Mouse (Mus musculus) gastrocnemius, adult 18-20 months (tissue): Measurements from ENCODE around the gene Atf2. TPM values are rescaled to one million over a fixed set of nuclear protein-coding genes. Genes with fewer than 3 reads are reported as not detected.

Source experiments
- DNase-seq: peaks from one replicate; pipeline ENCODE4 v3.0.0; 2021; ENCODE audit warnings: low spot score
- total RNA-seq, 2 experiments: library from RNA; stranded (reverse); gene quantifications; 2 replicates each; pipeline ENCODE4 v1.2.3; 2021

Gene Atf2
- total RNA-seq, 2 experiments from 2014 or later = 22.1 to 27.4 TPM

- DNase-seq = no peak
Observed at GRCm38 (mm10) chr2:73779016-73779595, 113.3 kb downstream of the Atf2 start.

GRCm38 (mm10) chr2:73776936-73777335 lies 115.5 kb downstream of the Atf2 start:
- DNase-seq = no peak

DNA sequence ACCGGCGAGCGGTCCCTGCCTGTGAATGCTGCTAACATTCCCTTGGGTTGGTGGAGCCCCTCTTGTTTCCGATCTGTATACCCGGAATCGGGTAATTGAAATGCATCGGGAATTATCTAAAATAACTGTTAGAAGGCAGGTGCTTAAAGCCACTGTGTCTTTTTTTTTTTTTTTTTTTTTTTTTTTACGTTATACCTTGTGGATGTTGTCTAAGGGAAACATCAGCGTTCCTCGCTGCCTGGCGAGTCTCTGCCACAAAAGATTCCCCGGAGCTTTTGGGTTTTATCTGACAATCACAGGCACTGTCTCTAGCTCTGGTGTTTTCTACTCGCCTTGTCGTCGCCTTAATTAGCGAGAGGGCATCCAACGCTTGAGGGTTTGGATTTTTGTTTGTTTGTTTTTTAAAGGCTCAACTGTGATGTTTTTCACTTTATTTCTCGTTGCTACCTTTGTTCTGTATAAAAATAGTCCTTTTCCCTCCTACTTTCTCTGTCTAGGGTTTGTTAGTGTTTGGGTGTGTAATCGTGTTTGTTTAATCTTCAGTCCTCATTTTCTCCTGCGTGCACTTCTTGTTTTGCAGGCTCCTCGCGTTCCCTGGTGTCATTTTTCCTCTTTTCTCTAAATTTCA lies 116.6 kb downstream of the Atf2 start:
- DNase-seq = no peak

DNA sequence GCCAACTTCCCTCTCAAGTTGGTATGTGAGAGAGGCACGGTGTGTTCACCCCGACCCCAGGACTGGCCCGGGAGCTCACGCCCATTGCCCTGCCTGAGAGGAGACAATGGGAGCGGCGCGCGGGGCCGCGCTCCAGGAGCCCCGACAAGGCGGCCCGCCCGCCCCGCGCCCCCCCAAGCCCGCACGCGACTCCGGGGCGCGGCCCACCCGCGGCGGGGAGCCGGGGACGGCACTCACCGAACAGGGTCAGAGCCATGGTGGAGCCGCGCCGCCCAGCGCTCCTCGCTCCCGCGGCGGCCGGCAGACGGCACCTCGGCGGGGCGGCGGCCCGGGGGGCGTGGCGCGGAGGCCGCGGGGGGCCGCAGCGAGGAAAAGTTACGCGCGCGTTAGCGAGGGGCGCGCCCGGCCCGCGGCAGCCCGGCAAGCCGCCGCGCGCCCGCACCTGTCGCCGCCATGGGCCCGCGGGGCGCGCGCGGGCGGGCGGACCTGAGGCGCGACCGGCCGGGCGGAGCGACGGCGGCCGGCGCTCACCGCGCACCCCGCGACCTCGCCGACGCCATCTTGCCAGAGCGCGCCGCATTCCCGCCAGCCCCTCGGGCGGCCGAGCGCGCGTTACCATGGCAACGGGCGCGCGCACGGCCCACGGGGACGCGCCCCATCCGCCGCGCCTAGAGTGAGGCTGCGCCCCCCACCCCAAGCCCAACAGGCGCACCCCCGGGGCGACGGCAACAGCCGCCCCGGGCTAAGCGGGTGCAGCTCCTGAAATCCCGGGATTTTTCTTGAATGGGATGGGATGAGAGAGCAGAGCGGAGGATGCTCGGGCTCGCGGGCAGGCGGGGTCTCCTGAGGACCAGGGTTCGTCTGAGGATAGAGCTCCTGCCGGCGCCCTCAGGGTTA lies 117.4 kb downstream of the Atf2 start, which contains the start of gene Chn1:
TSS of gene Chn1 (minus strand) at position 561 of the 897 bp plus-strand sequence.
- DNase-seq = no peak

GRCm38 (mm10) chr2:73772945-73773344 lies 119.5 kb downstream of the Atf2 start:
- no peak for DNase-seq

DNA sequence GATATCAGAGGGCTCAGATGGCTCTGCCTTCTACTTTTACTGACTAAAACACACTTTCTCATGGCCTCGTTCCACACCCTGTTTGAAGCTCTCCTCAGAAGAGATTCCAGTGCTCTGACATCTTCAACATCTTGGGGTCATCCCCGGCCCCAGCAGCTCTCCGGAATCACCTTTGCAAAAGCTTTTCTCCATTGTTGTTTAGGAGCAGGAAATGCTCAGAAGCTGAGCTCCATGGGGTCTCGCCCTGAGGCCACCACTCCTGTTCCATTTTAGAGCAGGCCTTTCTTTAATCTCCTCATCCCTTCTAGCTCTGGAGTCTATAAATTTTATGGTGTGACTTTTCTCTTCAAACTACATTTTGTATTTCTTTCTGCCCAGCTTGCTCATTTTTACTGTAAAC lies 123.8 kb downstream of the Atf2 start:
- DNase-seq = no peak

Other genes with a start within 250 kb of the Atf2 start
- 1 to 10 TPM; 3.0 to 3.5 TPM for gene Chn1, start 117.3 kb downstream of the Atf2 start, total RNA-seq
- 1,000 to 10,000 TPM; 1,056 to 1,184 TPM for gene Atp5g3, start 18.7 kb upstream of the Atf2 start, total RNA-seq